Mouse (Mus musculus) kidney, adult 9 months (tissue): ENCODE results near the gene Cyfip2.

ENCODE experiments used
- DNase-seq: peaks from one replicate; pipeline ENCODE4 v3.0.0; 2022

Cyfip2 gene

GRCm38 (mm10) chr11:46273969-46274368 is 38.7 kb downstream of the Cyfip2 start:
- DNase-seq: no peak

- no peak for DNase-seq
Measured at GRCm38 (mm10) chr11:46272058-46272681, 40.5 kb downstream of the Cyfip2 start.

DNA sequence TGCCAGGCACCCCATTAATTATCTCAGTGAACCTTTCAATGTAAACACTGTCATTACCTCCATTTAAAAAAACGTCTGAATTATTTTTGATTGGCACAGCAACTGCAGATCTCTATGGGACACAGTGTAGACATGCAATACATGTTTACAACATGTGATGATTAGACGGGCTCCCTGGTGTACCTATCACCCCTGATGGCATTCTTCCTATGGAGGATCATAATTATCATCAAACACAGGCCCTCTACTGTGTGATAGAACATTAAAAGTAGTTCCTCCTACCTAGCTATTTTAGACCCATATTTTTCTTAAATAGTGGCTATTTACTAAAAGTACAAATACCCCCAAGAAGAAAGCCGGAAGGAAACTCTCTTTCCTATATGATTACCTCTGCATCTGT is 42.8 kb downstream of the Cyfip2 start:
- no peak for DNase-seq

- DNase-seq: no peak
Measured at GRCm38 (mm10) chr11:46269391-46269790, 43.3 kb downstream of the Cyfip2 start.

DNA sequence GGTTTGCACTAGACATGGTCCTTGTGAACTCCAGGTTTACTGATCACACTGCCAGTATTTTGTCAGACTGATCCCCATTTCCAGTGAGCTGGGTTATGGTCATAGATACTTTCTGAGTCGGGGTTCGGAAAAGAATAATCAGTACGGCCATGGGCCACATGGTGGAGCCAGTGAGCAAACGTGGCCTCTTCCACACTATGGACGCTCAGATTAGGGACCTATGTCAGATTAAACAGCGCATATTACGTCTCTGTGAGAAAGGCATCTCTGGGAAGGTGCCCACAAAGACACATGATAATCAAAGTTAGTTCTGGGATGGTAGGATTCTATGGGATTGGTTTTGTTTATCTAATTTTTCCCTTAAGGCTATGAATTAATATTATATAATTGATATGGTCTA is 43.7 kb downstream of the Cyfip2 start:
- DNase-seq: peak; percentile 57

- no peak for DNase-seq
Measured at GRCm38 (mm10) chr11:46265031-46265786, 47.5 kb downstream of the Cyfip2 start.

- no peak for DNase-seq
Measured at GRCm38 (mm10) chr11:46264584-46264983, 48.1 kb downstream of the Cyfip2 start.

GRCm38 (mm10) chr11:46263291-46263690 is 49.4 kb downstream of the Cyfip2 start:
- no peak for DNase-seq

- DNase-seq: no peak
Measured at GRCm38 (mm10) chr11:46262854-46263253, 49.8 kb downstream of the Cyfip2 start.

- no peak for DNase-seq
Measured at GRCm38 (mm10) chr11:46258749-46259148, 53.9 kb downstream of the Cyfip2 start.

DNA sequence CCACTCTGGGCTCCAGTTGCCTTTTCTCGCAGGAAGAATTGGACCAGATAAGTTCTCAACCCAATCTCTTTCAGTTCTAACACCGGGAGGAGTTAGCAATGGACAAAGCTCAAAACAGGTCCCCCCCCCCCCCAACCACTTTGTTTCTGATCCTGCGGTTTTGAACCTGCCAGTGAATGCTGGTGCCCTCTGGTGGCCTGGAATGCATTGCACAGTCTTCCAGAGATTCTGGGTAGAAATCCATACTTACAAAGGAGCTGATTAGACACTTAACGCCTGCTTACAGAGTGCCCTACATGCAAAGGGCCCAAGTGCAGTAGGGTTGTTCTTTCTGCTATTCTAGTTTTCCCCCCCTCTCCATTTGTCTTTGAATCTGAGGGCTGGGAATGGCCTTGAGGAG is 54.5 kb downstream of the Cyfip2 start:
- no peak for DNase-seq

GRCm38 (mm10) chr11:46255291-46255690 is 57.4 kb downstream of the Cyfip2 start:
- DNase-seq: no peak

DNA sequence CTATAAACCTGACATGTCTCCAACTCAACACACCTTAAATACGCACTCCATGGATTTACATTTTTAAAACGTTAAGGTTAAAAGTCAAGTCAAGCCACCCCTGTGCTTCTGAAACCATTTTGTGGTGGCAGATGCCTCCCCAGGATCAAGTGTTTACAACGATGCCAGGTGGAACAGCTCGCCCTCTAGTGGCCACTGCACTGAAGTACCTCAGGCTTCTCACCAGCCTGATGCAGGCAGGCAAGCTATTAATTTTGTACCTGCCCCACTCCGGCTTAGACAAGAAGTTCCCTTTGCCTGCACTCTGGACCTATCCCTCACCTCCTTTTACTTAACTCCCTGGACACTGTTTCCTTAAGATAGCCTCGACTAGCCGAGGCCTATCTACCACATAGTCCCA is 60.7 kb downstream of the Cyfip2 start:
- peak; percentile 78 for DNase-seq

DNA sequence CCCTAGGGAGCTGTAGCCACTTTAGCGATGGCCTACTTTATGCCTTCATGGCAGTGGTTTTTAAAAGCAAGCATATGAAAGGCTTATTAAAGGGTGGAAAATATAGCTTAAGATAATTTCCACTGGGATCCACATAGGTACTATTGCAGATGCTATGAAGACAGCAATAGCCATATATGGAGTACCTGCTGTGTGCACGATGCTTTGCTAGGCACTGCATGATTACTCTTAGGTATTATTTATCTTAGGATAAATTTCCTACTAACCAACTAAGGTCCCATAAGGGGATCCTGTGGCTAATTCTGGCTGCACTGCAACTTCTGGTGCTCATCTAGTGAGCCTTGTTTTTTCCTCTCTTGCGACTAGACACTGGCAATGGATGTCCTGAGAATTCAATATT is 64.3 kb downstream of the Cyfip2 start:
- no peak for DNase-seq

DNA sequence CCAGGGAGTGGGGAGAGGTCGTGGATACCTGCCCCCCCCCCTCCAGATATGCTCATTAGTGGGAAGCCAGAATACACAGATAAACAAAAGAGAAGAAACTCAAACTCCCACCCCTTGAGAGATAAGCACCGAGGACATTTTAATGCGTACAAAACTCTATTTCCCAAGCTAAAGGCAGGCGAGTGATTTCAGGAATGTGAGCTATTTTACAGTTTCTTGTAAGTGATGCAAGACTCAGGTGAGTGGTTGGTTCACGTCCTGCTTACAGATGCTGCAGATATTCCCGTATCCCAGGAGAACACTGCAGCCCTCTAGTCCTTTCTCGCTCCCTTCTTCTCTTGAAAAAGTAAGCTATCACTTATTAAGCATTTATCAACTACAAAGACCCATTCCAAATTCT is 66.3 kb downstream of the Cyfip2 start:
- no peak for DNase-seq

DNA sequence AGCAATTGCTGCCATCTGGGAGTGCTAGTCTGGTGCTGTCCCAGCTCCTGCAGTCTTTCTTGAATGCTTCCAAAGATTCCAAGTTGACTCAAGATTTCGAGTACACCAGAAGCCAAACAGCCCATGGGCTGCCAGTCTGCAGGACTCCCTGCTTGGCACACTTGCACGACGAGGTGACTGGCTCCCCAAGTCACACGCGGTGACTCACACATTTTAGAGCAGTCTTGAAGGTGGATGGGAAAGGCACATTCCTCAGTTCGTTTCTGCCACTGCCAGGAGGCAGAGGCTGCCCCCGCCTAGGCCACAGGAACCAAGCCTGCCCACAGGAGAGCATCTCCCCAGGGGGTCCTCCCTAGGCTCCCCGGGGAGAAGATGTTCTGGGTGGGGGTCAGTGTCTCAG is 66.7 kb downstream of the Cyfip2 start:
- DNase-seq: no peak

GRCm38 (mm10) chr11:46244731-46245604 is 67.7 kb downstream of the Cyfip2 start:
- DNase-seq: no peak

DNA sequence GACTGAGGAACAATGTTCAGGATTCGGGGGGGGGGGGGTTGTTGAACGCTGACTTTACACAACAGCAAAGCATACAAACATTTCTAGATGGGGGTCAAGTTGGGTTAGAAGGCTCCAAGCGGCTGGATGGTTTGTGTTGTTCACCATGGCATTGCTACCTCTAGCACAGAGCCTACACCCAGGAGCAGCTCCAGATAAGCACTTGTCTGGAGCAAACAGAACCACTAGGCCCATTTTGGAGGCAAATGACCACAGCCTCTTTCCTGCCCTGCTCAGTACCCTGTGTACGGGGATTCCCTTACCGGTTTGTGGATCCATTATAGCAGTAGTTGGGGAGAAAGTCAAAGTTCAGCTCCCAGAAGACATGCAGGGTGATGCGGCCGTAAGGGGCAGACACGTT is 70.7 kb downstream of the Cyfip2 start:
- DNase-seq: no peak

DNA sequence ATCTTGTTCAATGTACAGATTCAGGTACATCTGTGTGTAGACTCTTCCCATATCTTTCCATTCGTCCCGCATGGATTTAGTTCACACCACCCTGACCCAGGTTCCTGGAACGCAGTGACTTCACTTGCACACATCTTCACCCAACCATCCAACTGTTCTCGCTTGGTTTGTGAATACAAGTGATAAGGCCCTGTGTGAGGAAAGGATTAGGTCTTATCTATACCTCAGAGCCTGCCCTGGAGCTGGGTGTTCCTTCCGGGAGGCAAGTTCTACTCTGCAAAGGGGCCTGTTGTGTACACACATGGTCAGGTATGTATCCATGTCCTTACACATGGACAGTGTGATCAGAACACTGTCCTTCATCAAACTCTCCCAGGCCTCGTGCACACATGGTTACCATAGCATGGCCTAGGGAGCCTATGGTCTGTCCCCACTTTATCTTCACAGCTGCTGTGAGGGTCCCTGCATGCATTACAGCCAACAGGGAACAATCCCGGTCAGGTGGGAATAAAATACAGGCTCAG is 71.4 kb downstream of the Cyfip2 start:
- DNase-seq: no peak

DNA sequence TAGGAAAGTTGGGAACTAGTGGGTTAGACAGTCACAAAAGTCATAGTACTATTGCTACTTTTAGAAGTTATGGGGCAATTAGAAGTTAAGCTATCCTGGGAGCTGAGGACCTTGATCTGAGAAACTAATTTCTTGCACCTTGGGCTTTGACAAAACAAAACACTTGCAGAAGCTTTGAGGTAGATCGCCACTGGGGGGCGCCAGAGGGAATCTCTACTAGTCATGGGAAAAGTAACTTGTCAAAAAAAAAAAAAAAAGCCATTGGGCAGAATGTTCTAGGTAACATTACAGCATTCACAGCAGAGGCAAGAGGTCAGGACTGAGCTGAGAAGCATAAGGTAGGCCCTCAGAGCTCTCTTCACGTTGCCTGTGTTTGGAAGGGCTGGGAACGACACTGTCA is 75.7 kb downstream of the Cyfip2 start:
- peak; percentile 82 for DNase-seq

DNA sequence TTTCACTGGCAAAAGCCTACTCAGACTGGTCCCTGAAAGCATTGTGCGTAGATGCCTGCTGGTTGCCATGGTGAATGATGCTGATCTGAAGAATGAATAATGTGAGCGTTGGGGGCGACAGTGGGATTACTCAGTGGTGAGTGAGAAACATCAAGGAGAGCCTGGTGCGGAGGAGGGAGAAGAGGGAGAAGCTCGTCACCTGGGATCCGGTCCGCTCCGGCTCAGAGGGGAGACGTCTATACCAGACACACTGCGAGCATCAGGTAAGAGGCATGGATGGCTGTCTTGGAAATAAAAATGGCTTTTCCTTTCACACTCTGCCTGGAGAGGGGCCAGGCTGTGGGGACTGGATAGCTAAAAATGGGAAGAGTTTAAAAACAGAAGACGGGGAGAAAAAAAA is 77.3 kb downstream of the Cyfip2 start, which contains the start of gene Fndc9:
Fndc9 (plus strand) TSS at position 198 of the 400 bp plus-strand sequence.
- DNase-seq: no peak

GRCm38 (mm10) chr11:46233966-46234365 is 78.7 kb downstream of the Cyfip2 start:
- no peak for DNase-seq

GRCm38 (mm10) chr11:46232803-46233202 is 79.9 kb downstream of the Cyfip2 start:
- no peak for DNase-seq
